Mouse (Mus musculus) midbrain, embryonic 13.5 days (tissue): ENCODE measurements around the gene Ttc23. TPM values are rescaled to one million over a fixed set of nuclear protein-coding genes. Genes with fewer than 3 reads are reported as not detected.

Source experiments
- ATAC-seq: fragments of 200-750 bp; cut with Nextera tagmentation; 2 replicates; pipeline ENCODE4 v1.8.0; 2017; ENCODE audit warnings: mild to moderate bottlenecking, moderate TSS enrichment, moderate library complexity
- H3K27ac ChIP-seq: fragments of 300-500 bp; sonication (generic); 2 replicates; pipeline ENCODE4 v1.5.1; 2015; ENCODE audit warnings: inconsistent platforms, mild to moderate bottlenecking, moderate library complexity
- H3K27me3 ChIP-seq: fragments of 300-500 bp; sonication (generic); 2 replicates; pipeline ENCODE4 v1.6.1; 2015; ENCODE audit warnings: mild to moderate bottlenecking, inconsistent platforms
- H3K36me3 ChIP-seq: fragments of 300-500 bp; sonication (generic); 2 replicates; pipeline ENCODE4 v1.6.1; 2015; ENCODE audit warnings: mild to moderate bottlenecking, inconsistent platforms
- H3K4me1 ChIP-seq: fragments of 300-500 bp; sonication (generic); replicated peaks from 2 replicates; pipeline ENCODE4 v1.6.1; 2015; ENCODE audit warnings: inconsistent platforms
- H3K4me2 ChIP-seq: fragments of 300-500 bp; sonication (generic); replicated peaks from 2 replicates; pipeline ENCODE4 v1.6.1; 2015; ENCODE audit warnings: moderate library complexity, mild to moderate bottlenecking, inconsistent platforms
- H3K4me3 ChIP-seq: fragments of 300-500 bp; sonication (generic); replicated peaks from 2 replicates; pipeline ENCODE4 v1.5.1; 2015; ENCODE audit warnings: mild to moderate bottlenecking, inconsistent platforms
- H3K9ac ChIP-seq: fragments of 300-500 bp; sonication (generic); replicated peaks from 2 replicates; pipeline ENCODE4 v1.6.1; 2015; ENCODE audit warnings: mild to moderate bottlenecking, inconsistent platforms
- H3K9me3 ChIP-seq: fragments of 300-500 bp; sonication (generic); 2 replicates; pipeline ENCODE4 v1.6.1; 2016; ENCODE audit warnings: mild to moderate bottlenecking, inconsistent platforms
- WGBS: fragments of 180-500 bp; shearing (Covaris S2); methylation state at CpG from one replicate; pipeline ENCODE4 v1.1.7; 2015; 5-methylcytosine and 5-hydroxymethylcytosine counted together
- polyA plus RNA-seq: library from polyadenylated mRNA; unstranded; fragments of >200 nt; fragmentation: Nextera tagmentation; extraction: Ambion mirVana; gene quantifications from 2 replicates; pipeline ENCODE4 v1.2.1, GENCODE M21; 2015

Gene Ttc23
- polyA plus RNA-seq, 1 experiment from 2014 or later: 13.3 TPM

DNA sequence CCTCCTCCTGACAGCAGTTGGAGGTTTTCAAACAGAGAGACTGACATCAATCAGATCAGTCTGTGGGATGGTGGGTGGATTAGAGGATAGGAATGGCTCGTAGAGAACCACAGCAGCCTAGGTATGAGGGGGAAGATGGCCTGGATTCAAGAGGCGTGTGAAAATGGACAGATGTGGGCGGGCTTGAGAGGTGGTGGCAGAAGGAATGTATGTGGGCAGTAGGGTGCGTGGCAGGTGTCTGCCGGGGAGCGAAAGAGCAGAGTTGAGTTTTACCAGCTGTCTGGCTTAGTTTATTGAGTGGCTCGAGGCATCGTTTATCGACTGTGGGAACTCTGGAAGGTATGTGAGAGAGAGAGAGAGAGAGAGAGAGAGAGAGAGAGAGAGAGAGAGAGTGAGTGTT, 33.9 kb downstream of the Ttc23 start:
- Histone ChIP-seq H3K9me3 (no peaks in the 10 kb centered on the region), H3K27me3 (no peaks in the 10 kb centered on the region), H3K9ac (no peak overlapping the region), H3K4me3 (no peak overlapping the region), H3K36me3 (peaks cover 7% of the 10 kb centered on the region), H3K4me1 (no peaks in the 10 kb centered on the region), H3K27ac (no peak overlapping the region), H3K4me2 (no peak overlapping the region)
- ATAC-seq: no peak
- WGBS: 88% methylated on average over 9 of the region's 9 CpGs

DNA sequence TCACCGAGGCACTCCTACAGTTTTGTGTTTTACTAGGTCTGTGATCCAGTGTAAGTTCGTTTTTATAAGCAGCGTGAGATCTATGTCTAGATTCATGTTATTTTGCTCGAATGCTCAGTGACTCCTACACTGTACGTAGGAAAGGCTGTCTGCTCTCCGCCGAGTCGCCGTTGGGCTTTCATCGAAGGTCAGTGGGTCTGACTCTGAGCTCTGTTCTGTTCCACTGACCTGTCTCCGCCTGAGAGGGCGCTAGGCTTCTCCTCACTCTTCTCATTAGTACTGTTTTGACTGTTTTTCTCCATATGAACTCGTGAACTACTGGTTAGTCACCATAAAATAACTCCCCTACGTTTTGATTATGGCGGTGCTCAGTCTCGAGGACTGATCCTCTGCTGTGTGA, 35.8 kb downstream of the Ttc23 start:
- ATAC-seq: no peak
- no peak overlapping the region for H3K4me2 ChIP-seq
- H3K36me3 ChIP-seq: peaks cover 7% of the 10 kb centered on the region
- H3K27ac ChIP-seq: no peak overlapping the region
- 90% methylated on average over 16 of the region's 16 CpGs for WGBS
- H3K27me3 ChIP-seq: no peaks in the 10 kb centered on the region
- no peak overlapping the region for H3K4me3 ChIP-seq
- no peaks in the 10 kb centered on the region for H3K4me1 ChIP-seq
- no peaks in the 10 kb centered on the region for H3K9me3 ChIP-seq
- H3K9ac ChIP-seq: no peak overlapping the region

DNA sequence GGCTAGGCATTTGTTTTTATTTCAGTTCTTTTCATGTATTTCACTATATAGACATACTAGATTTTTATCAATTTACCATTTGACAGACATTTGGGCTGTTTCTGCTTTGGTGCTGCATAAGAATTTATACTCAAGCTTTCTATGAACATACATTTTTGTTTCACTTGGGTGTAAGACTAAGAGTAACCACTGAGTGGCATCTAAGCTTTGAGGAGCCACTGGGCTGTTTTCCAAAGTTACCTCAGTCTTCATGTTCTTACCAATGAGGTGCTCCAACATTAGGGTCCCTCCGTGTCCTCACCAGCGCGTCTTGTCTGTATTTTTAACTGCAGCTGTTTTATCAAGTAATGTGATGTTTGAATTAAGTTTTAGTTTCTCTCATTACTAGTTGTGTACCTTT, 39.3 kb downstream of the Ttc23 start:
- H3K27ac ChIP-seq: no peak overlapping the region
- H3K36me3 ChIP-seq: peaks cover 7% of the 10 kb centered on the region
- H3K9ac ChIP-seq: no peak overlapping the region
- 97% methylated on average over 3 of the region's 3 CpGs for WGBS
- no peak for ATAC-seq
- H3K4me1 ChIP-seq: no peaks in the 10 kb centered on the region
- H3K9me3 ChIP-seq: no peaks in the 10 kb centered on the region
- no peak overlapping the region for H3K4me2 ChIP-seq
- no peak overlapping the region for H3K4me3 ChIP-seq
- no peaks in the 10 kb centered on the region for H3K27me3 ChIP-seq

DNA sequence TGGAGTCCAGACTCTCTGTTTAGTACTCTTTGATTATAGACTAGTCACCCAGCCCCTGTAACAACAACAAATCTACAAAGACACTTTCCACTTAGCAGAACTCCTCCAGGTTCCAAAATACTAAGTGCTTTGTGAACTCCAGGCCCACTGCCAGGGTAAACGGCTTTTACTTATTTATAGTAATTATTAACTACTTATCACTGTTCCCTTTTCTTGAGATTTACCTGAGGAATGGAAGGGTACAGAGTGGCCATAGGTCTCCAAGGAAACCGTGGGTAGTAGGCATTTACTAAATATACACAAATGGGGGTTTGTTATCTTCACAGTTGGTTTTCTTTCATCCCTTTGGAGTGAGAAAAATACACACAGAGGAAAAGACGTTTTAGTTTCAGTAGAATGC, 41.1 kb downstream of the Ttc23 start:
- no peaks in the 10 kb centered on the region for H3K4me1 ChIP-seq
- H3K9ac ChIP-seq: no peak overlapping the region
- 59% methylated on average over 3 of the region's 3 CpGs for WGBS
- no peaks in the 10 kb centered on the region for H3K27me3 ChIP-seq
- no peak overlapping the region for H3K27ac ChIP-seq
- no peak overlapping the region for H3K4me2 ChIP-seq
- H3K36me3 ChIP-seq: peaks cover 7% of the 10 kb centered on the region
- ATAC-seq: no peak
- H3K4me3 ChIP-seq: no peak overlapping the region
- no peaks in the 10 kb centered on the region for H3K9me3 ChIP-seq

DNA sequence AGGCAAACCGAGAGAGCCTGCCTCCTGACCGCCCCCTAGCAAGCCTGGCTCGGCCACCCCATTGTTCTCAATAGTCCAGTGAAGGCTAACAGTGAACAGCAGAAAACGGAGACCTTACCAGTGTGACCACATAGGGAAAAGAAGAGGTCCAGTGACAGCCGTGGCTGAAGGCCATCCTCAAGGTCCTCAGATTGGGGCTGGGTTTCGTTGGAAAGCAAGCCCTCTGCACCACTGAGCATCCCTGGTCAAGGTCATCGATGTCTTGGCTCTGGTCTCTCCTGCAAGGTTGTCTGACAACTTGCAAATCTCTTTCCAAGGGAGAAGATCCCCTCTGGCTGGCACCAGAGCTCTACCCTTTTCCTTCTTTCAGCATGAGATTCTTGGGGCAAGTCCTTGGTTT, 42.6 kb downstream of the Ttc23 start:
- Histone ChIP-seq H3K36me3 (peaks cover 7% of the 10 kb centered on the region), H3K4me3 (no peak overlapping the region), H3K27me3 (no peaks in the 10 kb centered on the region), H3K9ac (no peak overlapping the region), H3K27ac (no peak overlapping the region), H3K9me3 (no peaks in the 10 kb centered on the region), H3K4me1 (no peaks in the 10 kb centered on the region), H3K4me2 (no peak overlapping the region)
- ATAC-seq: no peak
- WGBS: 84% methylated on average over 7 of the region's 7 CpGs

DNA sequence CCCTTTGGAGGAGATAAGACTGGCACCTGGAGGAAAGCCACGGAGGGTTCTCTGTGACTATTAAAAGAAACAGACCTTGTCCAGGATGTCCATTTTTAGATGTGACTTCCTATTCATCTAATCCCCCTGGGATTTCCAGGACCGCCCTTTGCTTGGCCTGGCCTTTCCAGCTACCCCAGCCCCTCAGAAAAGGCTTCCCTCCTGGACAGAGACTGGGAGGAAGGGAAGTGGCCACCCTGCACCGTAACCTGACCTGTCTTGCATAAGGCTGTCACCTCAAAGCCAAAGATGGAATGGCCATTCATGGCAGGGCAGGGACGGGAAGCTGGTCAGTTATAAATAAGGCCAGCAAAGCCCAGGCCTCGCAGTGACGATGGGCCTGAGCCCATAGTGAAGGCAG, 43.8 kb downstream of the Ttc23 start:
- Histone ChIP-seq H3K4me2 (no peak overlapping the region), H3K27ac (no peak overlapping the region), H3K4me1 (no peaks in the 10 kb centered on the region), H3K9ac (no peak overlapping the region), H3K4me3 (no peak overlapping the region), H3K36me3 (no peaks in the 10 kb centered on the region; the same call in 1 of the 2 replicates), H3K27me3 (no peaks in the 10 kb centered on the region), H3K9me3 (no peaks in the 10 kb centered on the region)
- 84% methylated on average over 6 of the region's 6 CpGs for WGBS
- no peak for ATAC-seq

DNA sequence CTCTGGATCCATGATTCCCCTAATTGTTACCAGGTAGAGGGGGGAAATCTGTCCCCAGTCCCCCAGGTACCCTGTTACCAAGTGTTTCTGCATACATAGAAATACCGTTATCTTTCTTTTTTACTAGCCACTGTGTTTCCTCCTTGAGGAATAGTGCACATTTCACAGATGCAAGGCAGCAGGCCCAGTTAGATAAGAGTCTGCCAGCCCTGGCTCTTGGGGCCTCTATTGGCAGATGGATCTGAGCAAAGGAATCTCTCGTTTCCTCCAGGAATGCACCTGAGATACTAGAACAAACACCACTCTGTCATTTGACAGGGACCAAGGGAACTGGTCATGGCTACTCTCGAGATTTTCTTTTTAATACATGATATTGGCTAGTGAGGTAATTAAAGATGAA, 44.9 kb downstream of the Ttc23 start:
- Histone ChIP-seq H3K36me3 (no peaks in the 10 kb centered on the region; the same call in 1 of the 2 replicates), H3K4me2 (no peak overlapping the region), H3K27ac (no peak overlapping the region), H3K4me1 (no peaks in the 10 kb centered on the region), H3K4me3 (no peak overlapping the region), H3K9ac (no peak overlapping the region), H3K9me3 (no peaks in the 10 kb centered on the region), H3K27me3 (no peaks in the 10 kb centered on the region)
- WGBS: 87% methylated on average over 3 of the region's 3 CpGs
- no peak for ATAC-seq

DNA sequence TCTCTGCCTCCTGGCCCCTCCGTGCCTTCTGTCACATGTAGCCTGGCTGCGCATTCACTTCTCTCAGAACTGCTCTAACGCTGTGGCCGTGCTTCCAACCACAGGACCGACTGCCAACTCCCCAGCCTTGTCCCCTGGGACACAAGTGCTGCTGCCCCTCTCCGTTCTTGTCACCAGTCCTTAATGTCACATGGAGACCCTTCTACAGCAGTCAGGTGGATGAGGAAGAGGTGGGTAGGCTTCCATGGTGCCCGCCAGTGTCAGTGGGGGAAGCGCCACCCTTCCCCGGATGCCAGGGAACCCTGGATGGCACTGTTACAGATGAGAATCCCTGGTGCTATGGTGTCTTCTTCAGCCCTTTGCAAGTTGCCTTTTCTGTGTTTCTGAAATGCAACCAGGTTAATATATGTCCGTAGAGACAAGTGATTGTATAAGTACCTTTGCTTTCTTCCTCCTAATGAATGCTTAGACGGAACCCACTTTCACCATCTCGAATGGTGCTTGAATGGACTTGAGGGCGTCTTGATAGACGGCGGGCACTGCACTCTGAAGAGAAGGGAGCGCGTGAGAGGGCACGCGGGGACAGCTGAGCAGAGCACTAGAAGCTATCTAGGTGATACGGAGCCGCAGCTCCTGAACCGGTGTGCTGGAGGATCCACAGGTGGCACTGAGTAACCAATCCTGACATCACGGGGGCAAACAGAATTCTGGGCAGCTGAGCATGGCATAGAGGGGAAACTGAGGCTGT, 45.8 kb downstream of the Ttc23 start:
- Histone ChIP-seq H3K9ac (no peak overlapping the region), H3K4me3 (no peak overlapping the region), H3K4me1 (no peaks in the 10 kb centered on the region), H3K27ac (no peak overlapping the region), H3K36me3 (no peaks in the 10 kb centered on the region; the same call in 1 of the 2 replicates), H3K27me3 (no peaks in the 10 kb centered on the region), H3K9me3 (no peaks in the 10 kb centered on the region), H3K4me2 (no peak overlapping the region)
- WGBS: 91% methylated on average over 23 of the region's 23 CpGs
- ATAC-seq: no peak

DNA sequence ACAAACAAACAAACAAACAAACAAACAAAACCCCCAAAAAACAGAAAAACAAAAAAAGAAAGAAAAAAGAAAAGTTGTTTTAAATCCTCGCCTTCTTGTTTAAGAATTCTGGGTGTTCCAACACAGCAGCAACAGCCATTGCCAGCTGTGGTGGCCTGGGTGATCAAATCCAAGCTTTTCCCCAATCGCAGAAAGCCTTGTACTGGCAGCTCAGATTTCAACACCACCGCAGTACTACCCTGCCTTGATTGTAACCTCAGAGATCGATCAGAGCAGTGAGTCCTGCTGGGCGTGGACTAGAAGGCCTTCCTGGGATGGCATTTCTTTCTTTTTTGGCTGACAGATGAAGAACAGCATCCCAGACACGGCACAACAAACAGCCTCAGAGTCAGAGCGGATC, 48.7 kb downstream of the Ttc23 start:
- Histone ChIP-seq H3K36me3 (peaks cover 5% of the 10 kb centered on the region), H3K27ac (no peak overlapping the region), H3K4me1 (no peaks in the 10 kb centered on the region), H3K9ac (no peak overlapping the region), H3K4me2 (no peak overlapping the region), H3K9me3 (no peaks in the 10 kb centered on the region), H3K4me3 (no peak overlapping the region), H3K27me3 (no peaks in the 10 kb centered on the region)
- no peak for ATAC-seq
- WGBS: 89% methylated on average over 7 of the region's 7 CpGs

DNA sequence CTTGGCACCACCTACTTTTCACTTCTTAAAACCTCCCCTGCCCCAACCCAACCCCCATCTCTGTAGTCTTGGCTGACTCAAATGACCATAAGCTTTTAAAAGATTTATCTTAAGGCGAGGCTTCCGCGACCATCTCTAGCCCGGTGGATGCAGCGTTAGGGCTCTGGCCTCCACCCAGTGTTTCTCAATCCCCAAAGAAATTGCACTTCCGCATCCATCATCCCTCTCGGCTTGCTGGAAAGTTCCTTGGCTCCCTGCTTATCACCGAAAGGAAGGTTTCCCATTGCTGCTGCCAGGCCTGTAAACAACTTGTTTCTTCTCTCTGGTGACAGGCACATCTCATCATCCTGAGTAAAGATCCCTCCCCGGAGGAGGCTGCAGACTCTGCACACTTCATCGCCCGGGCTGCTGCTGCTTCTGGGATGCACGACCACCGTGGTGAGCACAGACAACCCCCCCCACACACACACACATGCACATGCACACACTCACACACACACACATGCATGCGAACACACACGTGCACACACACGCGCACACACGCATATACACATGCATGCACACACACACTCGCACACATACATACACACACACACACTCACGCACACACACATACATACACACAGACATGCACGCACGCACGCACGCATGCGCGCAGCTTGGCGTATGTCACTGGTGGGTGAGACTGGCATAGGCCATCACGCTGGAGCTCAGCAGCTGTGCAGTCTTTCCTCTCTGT, 50.9 kb downstream of the Ttc23 start:
- Histone ChIP-seq H3K36me3 (peaks cover 5% of the 10 kb centered on the region), H3K4me1 (peaks cover 5% of the 10 kb centered on the region; the same call in 1 of the 2 replicates), H3K9ac (no peak overlapping the region), H3K9me3 (no peaks in the 10 kb centered on the region), H3K27ac (no peak overlapping the region), H3K4me2 (no peak overlapping the region), H3K4me3 (no peak overlapping the region), H3K27me3 (no peaks in the 10 kb centered on the region)
- ATAC-seq: no peak
- 92% methylated on average over 28 of the region's 28 CpGs for WGBS

DNA sequence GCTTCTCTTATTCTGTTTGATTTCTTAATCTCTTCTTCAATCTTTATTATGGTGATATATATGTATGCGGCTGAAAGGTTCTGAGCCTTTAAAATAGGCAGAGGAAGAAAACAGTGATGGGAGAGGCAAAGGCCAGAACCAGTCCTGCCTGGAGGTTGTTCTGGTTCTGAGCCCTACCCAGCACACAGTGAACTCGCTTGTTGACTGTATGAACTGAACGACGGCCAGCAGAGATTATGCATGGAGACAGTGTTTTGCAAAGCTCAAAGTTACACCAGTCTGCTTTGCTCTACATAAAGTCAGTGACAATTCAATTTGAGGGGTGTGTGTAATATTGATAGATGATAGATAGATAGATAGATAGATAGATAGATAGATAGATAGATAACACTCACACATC, 52.1 kb downstream of the Ttc23 start:
- 94% methylated on average over 4 of the region's 4 CpGs for WGBS
- ATAC-seq: no peak
- Histone ChIP-seq H3K27me3 (no peaks in the 10 kb centered on the region), H3K4me2 (no peak overlapping the region), H3K9ac (no peak overlapping the region), H3K27ac (no peak overlapping the region), H3K4me3 (no peak overlapping the region), H3K9me3 (no peaks in the 10 kb centered on the region), H3K4me1 (peaks cover 5% of the 10 kb centered on the region; the same call in 1 of the 2 replicates), H3K36me3 (peaks cover 7% of the 10 kb centered on the region)

DNA sequence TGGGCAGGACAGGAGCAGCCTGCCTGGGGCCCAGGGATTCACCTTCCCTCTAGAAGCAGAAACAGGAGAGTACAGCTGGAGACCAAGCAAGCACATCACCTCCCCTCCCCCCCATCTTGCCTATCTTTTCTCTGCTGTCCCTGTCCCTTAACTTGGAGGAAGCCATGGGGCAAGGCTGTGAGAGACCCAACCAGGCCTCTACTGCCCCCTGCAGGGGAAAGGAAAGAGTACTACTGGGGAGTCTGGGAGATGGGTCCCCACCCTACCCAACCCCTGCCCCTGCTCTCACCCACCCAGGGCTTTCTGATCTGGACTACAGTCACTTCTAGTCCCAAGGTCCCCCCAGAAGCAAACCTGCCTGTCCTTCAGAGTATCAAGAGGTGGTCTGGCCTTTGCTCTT, 53.6 kb downstream of the Ttc23 start:
- Histone ChIP-seq H3K9ac (no peak overlapping the region), H3K4me2 (no peak overlapping the region), H3K4me1 (peaks cover 5% of the 10 kb centered on the region; the same call in 1 of the 2 replicates), H3K27ac (no peak overlapping the region), H3K4me3 (no peak overlapping the region), H3K9me3 (no peaks in the 10 kb centered on the region), H3K27me3 (no peaks in the 10 kb centered on the region), H3K36me3 (peaks cover 7% of the 10 kb centered on the region)
- ATAC-seq: peak; percentile 44; the same call in 1 of the 2 replicates
